Mouse (Mus musculus): ENCODE measurements around the gene Upk1a.

DNA sequence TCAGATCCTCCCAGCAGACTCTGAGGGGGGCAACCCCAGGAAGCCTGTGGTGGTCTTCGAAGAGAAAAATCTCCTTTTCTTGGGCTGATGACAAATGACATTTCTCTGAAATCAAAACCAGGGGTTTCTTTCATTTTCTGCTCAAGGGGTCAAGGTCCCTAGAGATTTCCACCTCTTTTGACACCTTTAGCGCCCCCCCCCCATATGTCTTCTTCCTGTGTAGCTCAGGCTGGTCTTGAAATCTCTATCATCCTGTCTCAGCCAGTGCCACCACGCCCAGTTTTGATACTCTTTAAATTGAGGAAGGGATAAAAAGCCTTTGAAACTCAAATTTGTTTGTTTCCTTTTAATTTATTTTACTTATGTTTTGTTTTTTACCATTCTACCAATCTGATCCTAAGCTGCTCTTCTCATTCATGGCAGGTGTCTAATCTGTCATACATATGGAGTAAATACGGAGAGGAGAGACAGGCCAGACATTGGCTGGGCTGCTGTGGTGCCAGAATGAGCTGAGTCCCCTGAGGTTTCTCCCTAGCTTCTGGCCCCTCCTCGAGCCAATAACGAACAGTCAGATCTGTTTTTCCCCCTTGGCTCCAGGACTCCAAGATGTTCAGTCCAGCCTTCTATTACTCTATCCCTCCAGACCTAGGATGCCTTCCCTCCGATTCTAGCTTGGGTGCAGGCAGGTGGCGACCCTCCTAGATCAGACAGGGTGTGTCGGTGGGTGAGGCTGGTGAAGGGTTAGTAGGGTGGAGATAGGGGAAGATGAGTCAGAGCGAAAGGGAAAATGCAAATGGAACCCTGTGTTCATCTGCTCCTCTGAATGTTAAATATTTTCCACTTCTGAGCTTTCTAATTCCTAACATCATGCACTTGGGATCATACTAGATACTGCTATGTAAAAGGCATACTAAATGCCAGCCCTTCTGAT lies 18.8 kb downstream of the Upk1a start:
- TF ChIP-seq CTCF (IDR thresholded peaks at IDR 0.05), result no peak
- TF ChIP-seq POLR2A (IDR thresholded peaks at IDR 0.05; ENCODE audit: insufficient read depth, low read depth, low read length), result no peak

Data from heart, adult 2 months (tissue).